Mouse (Mus musculus) stomach, embryonic 14.5 days (tissue): Measurements from ENCODE around the gene Sptan1. TPM values are rescaled to one million over a fixed set of nuclear protein-coding genes. Genes with fewer than 3 reads are reported as not detected.
A peak's percentile ranks its signal among the peaks of the same experiment; 100 is the strongest.

Source experiments
- ATAC-seq: fragments of 200-750 bp; cut with Nextera tagmentation; 2 replicates; pipeline ENCODE4 v1.8.0; 2017; ENCODE audit warnings: low read depth, moderate TSS enrichment; ENCODE audit not compliant: insufficient number of reproducible peaks, insufficient read depth, low FRiP score
- H3K27ac ChIP-seq: fragments of 300-500 bp; sonication (generic); 2 replicates; pipeline ENCODE4 v1.5.1; 2014; ENCODE audit warnings: mild to moderate bottlenecking, low read length, moderate library complexity, mixed read lengths
- H3K27me3 ChIP-seq: fragments of 300-500 bp; sonication (generic); 2 replicates; pipeline ENCODE4 v1.6.1; 2014; ENCODE audit warnings: low read length, control low read depth, mixed read lengths; ENCODE audit not compliant: control insufficient read depth, insufficient read depth
- H3K36me3 ChIP-seq: fragments of 300-500 bp; sonication (generic); 2 replicates; pipeline ENCODE4 v1.6.1; 2014; ENCODE audit warnings: mild to moderate bottlenecking, control low read depth, low read length, moderate library complexity, mixed read lengths; ENCODE audit not compliant: control insufficient read depth, insufficient read depth
- H3K4me1 ChIP-seq: fragments of 300-500 bp; sonication (generic); 2 replicates; pipeline ENCODE4 v1.6.1; 2014; ENCODE audit warnings: low read length, control low read depth, mixed read lengths; ENCODE audit not compliant: control insufficient read depth, insufficient read depth
- H3K4me2 ChIP-seq: fragments of 300-500 bp; sonication (generic); replicated peaks from 2 replicates; pipeline ENCODE4 v1.6.1; 2014; ENCODE audit warnings: low read depth, low read length, control low read depth
- H3K4me3 ChIP-seq: fragments of 300-500 bp; sonication (generic); 2 replicates; pipeline ENCODE4 v1.5.1; 2014; ENCODE audit warnings: low read depth, low read length, control low read depth
- H3K9ac ChIP-seq: fragments of 300-500 bp; sonication (generic); replicated peaks from 2 replicates; pipeline ENCODE4 v1.6.1; 2014; ENCODE audit warnings: low read depth, mild to moderate bottlenecking, control low read depth, low read length, moderate library complexity, mixed read lengths
- H3K9me3 ChIP-seq: fragments of 300-500 bp; sonication (generic); 2 replicates; pipeline ENCODE4 v1.6.1; 2016; ENCODE audit warnings: low read depth, low read length, control low read depth; ENCODE audit not compliant: control insufficient read depth
- WGBS: fragments of 180-500 bp; shearing (Covaris S2); extraction: QIAGEN DNeasy Blood & Tissue Kit; methylation state at CpG from one replicate; pipeline ENCODE4 v1.1.7; 2014; 5-methylcytosine and 5-hydroxymethylcytosine counted together
- polyA plus RNA-seq: library from polyadenylated mRNA; unstranded; fragments of >200 nt; fragmentation: Nextera tagmentation; extraction: Ambion mirVana; gene quantifications from 2 replicates; pipeline ENCODE4 v1.2.1, GENCODE M21; 2014

The Sptan1 gene
- polyA plus RNA-seq, 1 experiment from 2014 or later, result 136 TPM

DNA sequence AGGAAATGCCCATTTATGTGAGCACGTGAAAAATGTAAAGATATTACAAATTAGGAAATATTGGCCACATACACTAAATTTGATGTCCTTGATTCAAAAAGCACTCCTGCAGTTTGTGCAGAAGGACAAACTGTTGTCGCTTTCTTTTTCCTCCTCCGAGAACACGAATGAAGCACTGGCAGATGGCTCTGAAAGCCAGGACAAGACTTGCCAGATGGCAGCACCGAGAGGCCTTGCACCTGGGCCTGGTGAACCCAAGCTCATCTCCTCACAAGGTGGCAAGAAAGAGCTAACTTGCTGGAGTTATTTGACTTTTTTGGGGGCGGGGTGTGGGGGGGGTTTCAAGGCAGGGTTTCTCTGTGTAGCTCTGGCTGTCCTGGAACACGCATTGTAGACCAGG is 24.5 kb upstream of the Sptan1 start:
- no peak overlapping the region for H3K27ac ChIP-seq
- H3K4me1 ChIP-seq, result peaks cover 5% of the 10 kb centered on the region; the same call in 1 of the 2 replicates
- WGBS, result 95% methylated on average over 7 of the region's 7 CpGs
- H3K36me3 ChIP-seq, result peaks cover 51% of the 10 kb centered on the region
- no peaks in the 10 kb centered on the region for H3K9me3 ChIP-seq
- no peak overlapping the region for H3K4me2 ChIP-seq
- ATAC-seq, result no peak
- no peak overlapping the region for H3K9ac ChIP-seq
- H3K4me3 ChIP-seq, result no peak overlapping the region
- H3K27me3 ChIP-seq, result no peaks in the 10 kb centered on the region

DNA sequence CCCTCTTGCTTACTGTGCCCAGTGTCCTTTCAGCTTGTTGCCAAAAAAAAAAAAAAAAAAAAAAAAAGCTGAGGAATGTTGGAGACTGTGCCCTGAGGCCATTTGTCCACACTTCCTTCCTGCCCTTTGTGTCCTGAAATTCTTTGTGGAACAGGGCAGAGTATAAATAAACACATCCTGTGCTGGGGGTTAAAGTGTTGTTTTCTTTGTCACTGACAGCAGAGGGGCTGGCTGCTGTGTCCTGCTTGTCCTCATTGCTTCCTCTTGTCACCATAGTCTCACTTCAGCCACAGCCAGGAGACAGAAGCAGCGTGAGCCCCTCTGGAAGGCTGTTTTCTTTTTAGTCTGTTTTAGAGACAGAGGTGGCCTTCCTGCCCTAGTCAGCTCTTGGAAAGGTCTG is 20.6 kb upstream of the Sptan1 start:
- Histone ChIP-seq H3K27ac (peak overlapping the region; percentile 63; the same call in 1 of the 2 replicates), H3K36me3 (peaks cover 67% of the 10 kb centered on the region), H3K27me3 (no peaks in the 10 kb centered on the region), H3K4me3 (no peak overlapping the region), H3K9ac (no peak overlapping the region), H3K9me3 (no peaks in the 10 kb centered on the region), H3K4me2 (no peak overlapping the region), H3K4me1 (no peaks in the 10 kb centered on the region)
- 21% methylated on average over 1 of the region's 1 CpGs for WGBS
- no peak for ATAC-seq

DNA sequence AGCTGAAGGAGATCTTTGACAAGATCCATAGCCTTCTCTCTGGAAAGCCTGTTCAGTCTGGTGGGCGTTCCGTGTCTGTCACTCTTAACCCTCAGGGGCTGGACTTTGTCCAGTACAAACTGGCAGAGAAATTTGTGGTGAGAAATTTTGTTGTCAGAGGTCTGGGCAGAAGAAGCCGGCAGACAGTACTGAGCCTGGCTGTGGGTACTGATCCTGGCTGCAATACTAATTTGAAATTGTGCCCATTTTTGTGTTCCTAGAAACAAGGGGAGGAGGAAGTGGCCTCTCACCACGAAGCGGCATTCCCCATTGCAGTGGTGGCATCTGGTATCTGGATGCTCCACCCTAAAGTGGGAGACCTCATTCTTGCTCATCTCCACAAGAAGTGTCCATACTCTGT is 16.5 kb upstream of the Sptan1 start:
- ATAC-seq, result no peak
- H3K36me3 ChIP-seq, result peaks cover 61% of the 10 kb centered on the region
- no peak overlapping the region for H3K4me3 ChIP-seq
- H3K4me2 ChIP-seq, result no peak overlapping the region
- H3K9ac ChIP-seq, result no peak overlapping the region
- WGBS, result 95% methylated on average over 5 of the region's 5 CpGs
- no peaks in the 10 kb centered on the region for H3K9me3 ChIP-seq
- no peaks in the 10 kb centered on the region for H3K4me1 ChIP-seq
- no peak overlapping the region for H3K27ac ChIP-seq
- no peaks in the 10 kb centered on the region for H3K27me3 ChIP-seq

DNA sequence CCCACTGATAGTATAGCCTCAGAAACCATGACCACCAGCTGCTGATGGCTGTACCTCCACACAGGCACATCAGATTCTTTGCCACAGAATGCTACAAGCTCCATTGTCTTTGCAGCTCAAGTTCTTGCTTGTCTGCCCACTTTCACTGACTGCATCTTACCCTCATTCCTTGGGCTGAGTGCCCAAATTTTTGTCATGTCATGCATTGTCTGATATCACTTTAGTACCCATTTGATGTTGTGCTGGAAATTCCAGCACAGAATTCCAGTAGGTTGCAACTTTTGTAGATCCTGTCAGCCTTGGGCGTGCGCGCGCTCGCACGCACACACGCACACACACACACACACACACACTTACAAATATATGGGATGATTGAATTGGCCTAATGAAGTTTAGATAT is 4.1 kb upstream of the Sptan1 start:
- Histone ChIP-seq H3K36me3 (peaks cover 28% of the 10 kb centered on the region), H3K4me2 (no peak overlapping the region), H3K27me3 (no peaks in the 10 kb centered on the region), H3K4me3 (no peak overlapping the region), H3K9ac (no peak overlapping the region), H3K9me3 (no peaks in the 10 kb centered on the region), H3K27ac (no peak overlapping the region), H3K4me1 (peaks cover under 1% of the 10 kb centered on the region)
- no peak for ATAC-seq
- 96% methylated on average over 7 of the region's 7 CpGs for WGBS

DNA sequence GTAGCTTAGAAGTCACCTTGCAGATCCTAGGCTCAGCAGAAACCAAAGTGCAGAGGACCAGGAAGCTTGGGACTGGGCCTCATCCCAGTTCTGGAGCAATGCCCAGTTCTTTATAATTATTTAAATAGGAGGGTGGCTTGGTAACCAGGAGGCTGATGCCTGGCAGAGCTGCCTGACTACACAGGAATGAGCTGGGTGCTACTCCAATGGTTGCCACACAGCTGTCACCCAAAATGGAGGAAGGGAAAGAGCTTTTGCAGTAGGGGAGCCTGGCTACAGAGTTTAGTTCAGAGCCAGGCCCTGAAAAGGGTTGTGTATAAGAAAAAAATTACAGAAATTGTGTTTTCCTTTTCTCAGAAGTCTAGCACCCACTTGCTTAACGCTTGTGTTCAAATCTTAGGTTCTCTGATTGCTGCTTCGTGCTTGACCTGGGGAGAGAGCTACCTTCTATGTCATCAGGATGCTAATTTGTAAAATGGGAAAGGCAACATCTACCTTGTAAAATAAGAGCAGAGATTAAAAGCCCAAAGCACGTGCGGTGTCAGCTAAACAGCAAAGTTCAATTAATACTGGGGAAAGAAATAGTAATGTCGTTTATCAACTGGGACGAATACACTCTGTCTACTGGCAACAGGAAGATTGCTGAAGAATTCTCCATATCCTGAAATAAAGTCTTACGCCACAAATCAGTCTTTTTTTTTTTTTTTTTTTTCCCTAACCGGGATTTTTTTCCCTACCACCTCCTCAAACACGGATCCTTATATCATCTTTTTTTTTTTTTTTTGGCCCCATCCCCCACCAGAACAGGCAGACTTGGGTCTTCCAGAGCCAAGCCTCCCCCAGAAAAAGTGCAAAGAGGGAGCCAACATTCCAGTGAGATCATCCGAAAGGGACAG is 758 bp upstream of the Sptan1 start:
- H3K27me3 ChIP-seq, result no peaks in the 10 kb centered on the region
- H3K9ac ChIP-seq, result peak overlapping the region; percentile 61
- peak overlapping the region; percentile 87 for H3K27ac ChIP-seq
- peaks cover 21% of the 10 kb centered on the region for H3K4me1 ChIP-seq
- H3K4me2 ChIP-seq, result peak overlapping the region; percentile 34
- H3K4me3 ChIP-seq, result peak overlapping the region; percentile 96
- no peaks in the 10 kb centered on the region for H3K9me3 ChIP-seq
- WGBS, result 14% methylated on average over 10 of the region's 10 CpGs
- peaks cover 9% of the 10 kb centered on the region for H3K36me3 ChIP-seq
- ATAC-seq, result no peak

DNA sequence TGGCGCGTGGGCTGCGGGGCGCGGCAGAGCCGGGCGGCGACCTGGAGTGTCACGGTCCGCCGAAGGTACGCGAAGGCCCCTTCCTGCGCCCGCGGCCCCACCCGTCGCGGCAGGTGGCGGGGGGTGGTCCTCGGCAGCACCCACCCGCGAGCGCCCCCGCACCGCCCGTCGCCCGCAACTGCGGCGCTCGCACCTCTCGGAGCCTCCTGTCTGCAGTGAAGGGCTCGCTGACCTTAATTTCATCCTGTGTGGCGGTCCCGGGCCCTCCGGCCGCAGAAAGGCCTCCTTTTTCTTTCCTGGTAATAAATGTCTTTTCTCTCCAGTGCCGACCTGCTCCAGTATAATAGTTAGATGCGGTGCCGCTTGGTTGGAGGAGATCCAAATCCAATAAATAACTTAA is 546 bp downstream of the Sptan1 start:
- Histone ChIP-seq H3K27me3 (no peaks in the 10 kb centered on the region), H3K4me1 (peaks cover 21% of the 10 kb centered on the region), H3K27ac (peak overlapping the region; percentile 89), H3K9me3 (no peaks in the 10 kb centered on the region), H3K4me2 (peak overlapping the region; percentile 63), H3K9ac (peak overlapping the region; percentile 96), H3K36me3 (peaks cover 4% of the 10 kb centered on the region), H3K4me3 (peak overlapping the region; percentile 96)
- ATAC-seq, result peak; percentile 0; the same call in 1 of the 2 replicates
- WGBS, result under 1% methylated on average over 24 of the region's 41 CpGs

DNA sequence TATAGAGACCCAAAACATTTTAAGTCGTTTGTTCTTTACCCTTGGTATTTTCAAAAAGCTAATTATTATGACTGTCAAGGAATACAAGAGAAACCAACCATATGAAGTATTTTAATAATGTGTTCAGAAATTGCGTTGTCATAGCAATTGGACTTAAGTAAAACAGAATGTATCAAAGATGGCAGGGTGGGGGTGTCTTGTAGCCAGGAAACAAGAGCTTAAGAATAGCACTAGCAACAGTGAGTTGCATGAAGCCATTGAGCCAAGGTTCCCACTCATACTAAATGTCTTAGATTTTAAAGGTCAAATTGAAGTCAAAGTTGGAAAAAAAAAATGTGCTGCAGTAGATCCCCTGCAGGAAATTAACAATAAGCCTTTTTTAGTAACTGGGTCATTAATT is 1.5 kb downstream of the Sptan1 start:
- no peaks in the 10 kb centered on the region for H3K27me3 ChIP-seq
- H3K4me3 ChIP-seq, result peak overlapping the region; percentile 96
- no peak overlapping the region for H3K27ac ChIP-seq
- 72% methylated on average over 2 of the region's 2 CpGs for WGBS
- H3K9me3 ChIP-seq, result no peaks in the 10 kb centered on the region
- peaks cover 25% of the 10 kb centered on the region for H3K4me1 ChIP-seq
- H3K9ac ChIP-seq, result peak overlapping the region; percentile 96; the same call in 1 of the 2 replicates
- no peak for ATAC-seq
- H3K4me2 ChIP-seq, result peak overlapping the region; percentile 63
- peaks cover 4% of the 10 kb centered on the region for H3K36me3 ChIP-seq

DNA sequence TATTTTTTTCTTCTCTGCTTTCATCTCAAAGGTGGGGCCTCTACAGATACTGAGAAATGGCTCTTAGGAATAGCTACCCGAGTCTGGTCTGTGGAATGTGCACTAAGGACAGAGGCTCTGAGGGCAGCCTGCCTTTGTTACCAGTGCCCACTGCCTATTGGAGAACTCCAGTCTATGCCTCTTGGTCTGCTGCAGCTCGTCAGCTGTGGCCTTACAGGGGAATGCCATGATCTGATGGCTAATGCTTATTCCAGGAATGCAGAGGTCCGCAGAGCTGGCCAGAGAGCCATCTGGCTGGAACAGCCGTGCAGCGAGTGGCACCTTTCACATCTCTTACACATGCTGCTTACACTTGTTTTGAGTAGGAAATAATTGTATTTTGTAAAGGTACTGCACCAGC is 2.4 kb downstream of the Sptan1 start:
- peaks cover 32% of the 10 kb centered on the region for H3K4me1 ChIP-seq
- H3K36me3 ChIP-seq, result peaks cover 4% of the 10 kb centered on the region
- ATAC-seq, result no peak
- H3K9ac ChIP-seq, result no peak overlapping the region
- no peaks in the 10 kb centered on the region for H3K27me3 ChIP-seq
- H3K9me3 ChIP-seq, result no peaks in the 10 kb centered on the region
- peak overlapping the region; percentile 63; the same call in 1 of the 2 replicates for H3K4me2 ChIP-seq
- no peak overlapping the region; the same call in 1 of the 2 replicates for H3K4me3 ChIP-seq
- 63% methylated on average over 5 of the region's 5 CpGs for WGBS
- no peak overlapping the region for H3K27ac ChIP-seq
